Mouse (Mus musculus) heart, adult 2 months (tissue): ENCODE data around the gene Appbp2.

Experiments
- CTCF ChIP-seq: fragments of 200-600 bp; IDR thresholded peaks from 2 replicates; pipeline ENCODE4 v1.8.1; 2022; ENCODE audit warnings: antibody characterized with exemption, mild to moderate bottlenecking, moderate library complexity
- POLR2A ChIP-seq: fragments of 200-500 bp; IDR thresholded peaks from 2 replicates; pipeline ENCODE4 v1.6.1; 2011; ENCODE audit warnings: mild to moderate bottlenecking, low read depth, low read length, control low read depth; ENCODE audit not compliant: insufficient read depth

GRCm38 (mm10) chr11:85234363-85234989 lies 454 bp downstream of the Appbp2 start:
- TF ChIP-seq CTCF: no peak
- no peak for TF ChIP-seq POLR2A
